Mouse (Mus musculus): ENCODE results near the gene Gamt.

- TF ChIP-seq POLR2A (IDR thresholded peaks at IDR 0.05; ENCODE audit: low read depth, low read length) (peak; percentile 56; the same call in 1 of the 2 replicates), CTCF (IDR thresholded peaks at IDR 0.05; ENCODE audit: borderline replicate concordance, insufficient read depth, low read length) (0 out of 2 replicates have a peak, but pooled peaks have one; percentile 23)
Measured at GRCm38 (mm10) chr10:80226416-80227165, 34.2 kb downstream of the Gamt start, which contains the start of gene Mum1.
